Mouse (Mus musculus) c-Kit-positive CD71-positive TER-119-negative erythroid progenitor cells, embryonic 14.5 days (primary cell): ENCODE data around the gene Mkln1.

Source experiments
- DNase-seq: peaks from one replicate; pipeline ENCODE4 v3.0.0-alpha.2; 2013; ENCODE audit warnings: low read depth

Gene Mkln1

DNA sequence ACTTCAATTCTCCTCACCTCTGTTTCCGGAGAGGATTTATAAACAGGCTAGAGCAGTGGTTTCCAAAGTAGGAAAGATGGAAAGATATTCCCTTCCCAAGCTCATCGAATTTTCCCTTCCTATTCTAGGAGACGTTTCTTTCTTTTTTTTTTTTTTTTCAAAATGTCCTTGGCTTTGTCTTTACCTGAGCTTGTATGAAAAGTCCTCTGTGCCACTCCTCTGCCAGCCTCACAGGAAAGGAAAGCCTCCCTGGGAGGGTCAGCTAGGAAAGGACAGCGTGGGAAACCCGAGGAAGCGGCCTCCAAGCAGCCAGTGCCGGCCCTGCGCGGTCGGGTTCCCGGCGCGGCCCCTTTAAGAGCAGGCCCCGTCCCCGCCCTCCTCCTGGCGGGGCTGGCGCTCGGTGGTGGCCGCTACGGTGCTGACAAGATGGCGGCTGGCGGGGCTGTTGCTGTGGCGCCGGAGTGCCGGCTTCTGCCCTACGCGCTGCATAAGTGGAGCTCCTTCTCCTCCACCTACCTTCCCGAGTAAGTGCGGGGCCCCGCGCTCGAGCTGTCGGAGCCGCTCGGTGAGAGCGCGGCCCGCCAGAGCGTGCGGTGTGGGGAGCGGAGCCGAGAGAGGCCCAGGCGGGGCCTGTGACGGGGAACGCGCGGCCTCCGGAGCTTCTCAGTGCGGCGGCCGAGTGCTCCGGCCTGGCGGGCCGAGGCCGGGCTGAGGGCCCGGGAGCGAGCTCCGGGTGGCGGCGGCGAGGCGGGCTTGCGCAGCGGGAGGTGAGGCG, at the start of gene Mkln1:
TSS of gene Mkln1 (plus strand) at position 305 of the 775 bp plus-strand sequence.
- DNase-seq, result peak; percentile 63

- no peak for DNase-seq
Observed at GRCm38 (mm10) chr6:31356444-31357191, 41.9 kb upstream of the Mkln1 start.

DNA sequence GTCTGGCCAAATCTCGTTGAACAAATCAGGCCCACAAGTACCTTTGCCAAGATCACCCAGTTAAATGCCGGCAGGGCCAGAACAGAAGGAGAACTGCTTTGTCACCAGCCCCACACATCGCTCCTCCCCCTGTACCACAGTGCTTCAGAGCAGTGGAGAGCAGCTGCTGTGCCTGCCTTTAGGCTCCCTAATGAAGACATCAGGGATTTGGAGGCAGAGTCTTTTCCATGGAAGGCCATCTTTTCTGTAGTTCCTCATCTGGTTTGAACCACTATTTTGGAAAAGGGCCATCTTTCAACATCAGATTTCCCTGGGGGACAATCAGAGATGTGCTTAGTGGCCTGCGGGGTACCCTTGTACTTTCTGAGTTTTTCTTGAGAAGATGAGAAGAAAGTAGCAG, 41.2 kb upstream of the Mkln1 start:
- DNase-seq, result no peak

- DNase-seq, result no peak
Observed at GRCm38 (mm10) chr6:31362617-31363016, 35.9 kb upstream of the Mkln1 start.

DNA sequence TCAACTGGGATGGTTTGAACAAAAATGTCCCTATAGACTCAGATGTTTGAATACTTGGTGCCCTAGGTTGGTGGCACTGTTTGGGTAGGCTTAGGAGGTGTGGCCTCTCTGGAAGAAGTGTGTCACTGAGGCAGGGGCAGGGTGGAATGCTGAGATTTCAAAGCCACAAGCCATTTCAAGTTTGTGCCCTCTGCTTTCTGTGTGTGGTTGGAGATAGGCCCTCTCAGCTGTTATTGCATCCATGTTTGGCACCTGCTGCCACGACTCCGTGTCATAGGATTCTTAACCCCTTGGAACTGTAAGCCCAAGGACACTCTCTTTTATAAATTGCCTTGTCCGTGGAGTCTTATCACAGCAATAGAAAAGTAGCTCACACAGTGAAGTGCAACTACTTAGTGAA, 34.1 kb upstream of the Mkln1 start:
- no peak for DNase-seq

DNA sequence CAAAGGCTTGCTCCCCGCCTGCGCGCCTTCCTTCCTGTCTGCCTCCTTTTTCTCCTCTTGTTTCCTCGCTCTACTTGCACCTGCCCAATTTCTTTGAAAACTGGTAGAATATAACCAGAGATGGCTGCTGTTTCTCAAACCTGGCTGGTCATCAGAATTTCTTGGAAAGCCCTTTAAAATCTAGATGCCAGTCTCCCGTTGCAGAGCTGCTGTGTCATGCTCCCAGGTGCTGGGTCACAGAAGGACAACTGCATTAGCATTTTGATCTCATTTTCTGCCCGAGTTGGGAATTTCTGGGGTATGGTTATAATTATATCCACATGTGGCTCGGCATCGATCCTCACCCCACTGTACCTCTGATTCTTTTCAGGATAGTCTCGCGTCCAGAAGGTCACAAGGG, 30.6 kb upstream of the Mkln1 start:
- no peak for DNase-seq

GRCm38 (mm10) chr6:31368559-31368958, 30.0 kb upstream of the Mkln1 start:
- DNase-seq, result no peak

- DNase-seq, result peak; percentile 19
Observed at GRCm38 (mm10) chr6:31369875-31370274, 28.7 kb upstream of the Mkln1 start.

DNA sequence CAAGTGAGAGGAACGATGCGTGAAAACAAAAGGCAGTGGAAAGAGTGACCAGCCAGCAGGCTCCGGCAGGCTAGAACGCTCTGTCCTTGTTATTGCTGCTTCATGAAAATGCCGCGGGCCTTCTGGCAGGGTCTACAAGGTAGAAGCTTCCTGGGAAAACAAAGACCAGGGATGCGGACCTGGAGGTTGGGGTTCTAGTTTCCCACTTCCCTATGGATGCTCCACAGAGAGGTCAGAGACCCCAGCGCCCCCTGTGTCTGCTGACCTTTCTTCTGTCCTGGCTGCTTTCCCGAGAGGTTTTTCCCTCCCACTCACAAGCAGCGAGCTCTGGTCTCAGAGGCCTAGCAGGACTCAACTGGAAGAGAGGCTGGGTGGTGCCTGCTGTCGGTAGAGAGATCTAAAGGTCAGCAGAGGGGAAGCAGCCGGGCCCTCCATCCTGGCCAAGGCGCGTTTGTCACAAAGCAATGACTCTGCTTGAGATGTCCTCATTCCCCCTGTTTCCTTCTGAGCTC, 27.9 kb upstream of the Mkln1 start:
- DNase-seq, result no peak

- no peak for DNase-seq
Observed at GRCm38 (mm10) chr6:31371140-31371539, 27.4 kb upstream of the Mkln1 start.

- no peak for DNase-seq
Observed at GRCm38 (mm10) chr6:31372620-31373019, 25.9 kb upstream of the Mkln1 start.

DNA sequence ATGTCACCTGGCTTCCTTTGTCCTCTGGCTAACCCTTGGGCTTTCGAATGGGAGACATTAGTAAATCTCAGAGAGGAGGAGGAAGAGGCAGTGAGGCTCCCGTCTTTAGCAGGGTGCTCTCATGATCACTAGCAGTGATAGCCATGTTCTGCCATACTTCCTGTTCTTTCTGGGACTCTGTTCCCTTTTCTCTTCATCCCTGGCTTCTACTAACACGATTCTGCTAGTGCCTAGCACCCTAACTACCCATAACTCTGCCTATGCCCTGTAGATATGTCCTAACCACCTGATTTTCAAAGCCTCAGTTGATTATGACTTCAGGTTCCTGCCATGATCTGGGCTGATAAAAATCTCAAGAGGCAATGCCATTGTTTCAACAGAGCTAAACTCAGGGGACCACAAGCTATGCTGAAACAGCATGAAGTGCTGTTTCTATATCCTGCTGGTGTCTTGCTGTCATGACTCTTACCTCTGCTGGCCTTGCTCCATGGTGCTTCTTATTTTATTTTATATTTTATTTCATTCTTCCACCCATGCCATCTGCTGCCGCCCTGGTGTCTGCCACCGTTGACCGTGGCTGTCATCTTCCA, 25.4 kb upstream of the Mkln1 start:
- no peak for DNase-seq

DNA sequence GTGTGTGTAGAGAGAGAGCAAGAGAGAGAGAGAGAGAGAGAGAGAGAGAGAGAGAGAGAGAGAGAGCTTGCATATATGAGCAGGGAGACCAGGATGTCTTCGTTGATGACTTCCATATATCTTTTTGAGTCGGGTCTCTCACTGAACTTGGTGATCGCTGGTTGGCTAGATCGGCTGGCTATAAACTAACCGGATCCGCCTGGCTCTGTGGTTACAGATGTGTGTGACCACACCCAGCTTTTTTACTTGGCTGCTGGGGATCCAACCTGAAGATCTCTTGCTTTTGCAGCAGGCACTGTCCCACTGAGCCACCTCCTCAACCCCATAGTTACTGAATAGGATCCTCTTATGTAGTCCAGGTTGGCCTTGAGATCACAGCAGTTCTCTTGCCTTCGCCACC, 15.5 kb upstream of the Mkln1 start:
- no peak for DNase-seq

- no peak for DNase-seq
Observed at GRCm38 (mm10) chr6:31384794-31385193, 13.7 kb upstream of the Mkln1 start.

DNA sequence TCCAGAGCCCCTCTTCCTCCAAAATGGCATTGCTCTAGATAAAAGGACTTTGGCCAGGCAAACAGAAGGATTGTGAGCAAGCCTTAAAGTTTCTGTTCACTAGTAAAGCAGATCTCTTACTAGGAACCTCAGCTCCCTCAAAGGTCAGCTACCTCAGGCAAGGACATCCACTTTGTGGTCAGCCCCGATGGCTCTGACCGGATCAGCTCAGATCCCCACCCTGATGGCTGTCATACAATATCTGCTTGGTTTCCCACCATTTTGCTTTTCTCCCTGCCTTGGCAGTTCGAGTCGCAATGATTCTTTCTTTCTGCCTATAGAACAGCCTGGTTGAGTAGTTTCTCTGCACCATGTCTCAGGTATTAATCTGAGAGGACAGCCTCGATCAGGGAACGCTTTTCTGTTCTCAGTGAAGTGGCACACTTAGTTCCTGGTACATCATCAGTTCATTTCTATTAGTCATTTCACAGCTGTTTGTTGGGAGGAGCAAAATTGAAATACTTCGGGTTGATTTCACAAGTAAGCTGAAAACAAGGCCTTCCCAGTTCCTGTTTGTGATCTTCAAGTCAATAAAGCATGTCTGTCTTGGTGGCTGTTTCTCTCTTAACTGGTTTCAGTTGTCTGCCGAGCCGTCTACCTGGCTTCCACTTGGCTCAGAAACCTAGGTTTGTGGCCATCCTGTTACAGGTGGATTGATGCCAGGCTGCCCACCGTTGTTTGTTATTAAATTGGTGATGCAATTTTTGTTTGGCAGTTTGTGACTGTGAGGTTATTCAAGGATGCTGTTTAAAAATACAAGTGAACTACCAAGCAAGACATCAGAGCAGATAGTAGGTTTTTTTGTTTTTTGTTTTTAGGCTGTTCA, 13.0 kb upstream of the Mkln1 start:
- no peak for DNase-seq

- DNase-seq, result no peak
Observed at GRCm38 (mm10) chr6:31389716-31390115, 8.8 kb upstream of the Mkln1 start.

- DNase-seq, result no peak
Observed at GRCm38 (mm10) chr6:31390243-31390981, 8.1 kb upstream of the Mkln1 start.

DNA sequence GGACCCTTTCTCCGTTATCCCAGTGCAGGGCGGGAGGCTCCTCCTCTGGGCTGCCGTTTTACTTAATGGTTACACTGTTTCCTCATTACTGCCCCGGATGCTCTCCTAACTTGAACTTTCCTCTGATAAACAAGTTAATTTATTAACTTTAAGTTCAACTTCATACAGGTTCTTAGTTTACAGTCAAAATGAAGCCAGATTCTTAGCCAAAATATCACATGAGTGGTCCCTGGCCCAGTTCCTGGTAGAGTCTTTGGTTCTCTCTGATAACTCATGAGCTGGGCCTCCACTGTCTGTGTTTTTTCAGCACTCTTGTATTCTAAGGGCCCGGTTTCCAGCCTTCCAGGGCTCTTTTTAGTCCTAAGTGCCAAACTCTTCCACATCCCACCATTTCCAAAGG, 5.7 kb upstream of the Mkln1 start:
- no peak for DNase-seq

DNA sequence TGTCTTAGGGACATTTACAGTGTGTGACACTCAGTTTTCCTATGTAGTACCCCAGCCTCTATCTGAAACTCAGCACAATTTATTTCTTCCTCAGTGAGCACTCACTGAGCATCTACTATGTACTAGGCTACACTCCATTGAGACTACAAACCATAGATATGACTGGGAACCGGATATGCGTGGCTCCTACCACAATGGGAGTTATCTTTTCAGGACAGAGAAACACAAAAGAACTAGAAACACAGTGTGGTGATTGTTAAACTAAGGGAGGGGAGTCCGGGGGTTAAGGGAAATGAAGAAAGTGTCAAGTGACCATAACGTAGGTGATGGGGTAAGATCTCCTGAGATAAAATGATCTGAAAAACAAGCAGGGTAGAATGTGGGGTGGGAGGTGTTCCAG, 2.4 kb upstream of the Mkln1 start:
- no peak for DNase-seq

DNA sequence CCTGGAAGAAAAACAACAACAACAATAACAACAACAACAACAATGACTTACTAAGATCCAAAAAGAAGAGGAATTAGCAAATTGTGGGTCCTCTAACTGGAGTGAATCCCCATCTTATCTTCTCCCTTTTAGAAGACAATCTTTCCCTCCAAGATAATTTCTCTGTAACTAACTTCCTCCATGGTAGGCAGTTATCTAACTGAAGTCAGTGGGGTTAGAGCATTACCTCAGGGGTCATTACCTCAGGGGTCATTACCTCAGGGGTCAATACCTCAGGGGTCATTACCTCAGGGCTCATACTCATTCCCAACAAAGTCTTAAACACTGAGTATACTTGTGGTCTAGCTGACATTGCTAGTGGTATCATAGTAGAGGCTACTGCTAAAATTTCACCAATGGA, 1.2 kb upstream of the Mkln1 start:
- DNase-seq, result no peak

DNA sequence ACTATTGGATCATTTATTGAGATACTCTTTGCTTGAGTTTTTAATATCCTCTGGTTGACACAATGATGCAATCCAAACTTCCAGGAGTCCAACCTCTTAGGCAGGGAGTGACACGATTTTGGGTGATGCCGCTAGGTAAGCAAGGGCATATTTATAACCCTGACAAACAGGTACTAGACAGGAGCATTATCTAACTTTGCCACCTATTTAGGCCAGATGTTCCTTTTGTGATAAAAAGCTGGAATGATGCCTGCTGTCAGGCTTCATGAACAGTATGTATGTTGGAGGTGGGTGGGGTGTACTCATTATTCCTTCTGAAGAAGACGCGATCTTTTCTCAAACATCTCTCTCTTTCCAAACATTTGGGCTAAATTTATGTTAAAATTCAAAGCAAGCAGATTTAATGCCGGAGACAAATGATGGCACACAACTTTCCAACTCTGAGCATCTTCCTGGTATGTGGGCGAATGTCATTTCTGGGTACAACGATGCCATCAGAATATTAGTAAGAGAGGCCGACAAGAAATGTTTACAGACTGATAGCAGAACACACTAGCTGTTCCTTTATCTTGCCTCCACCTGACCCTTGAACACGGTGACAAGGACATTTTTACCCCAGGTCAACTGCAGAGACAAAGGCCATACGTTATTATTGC, 632 bp upstream of the Mkln1 start:
- DNase-seq, result peak; percentile 64
